Mouse (Mus musculus): ENCODE measurements at regions not wholly inside any gene's neighbourhood (a gene's known extent, or its start where the extent isn't known, plus 50 kb on each side); places are given as distances from the start of the nearest gene placed in this dataset.
"Not testable (repeated sequence)": the region's sequence is repeated elsewhere in the genome, so short reads cannot be mapped to it uniquely, and the experiment has no call there.

DNA sequence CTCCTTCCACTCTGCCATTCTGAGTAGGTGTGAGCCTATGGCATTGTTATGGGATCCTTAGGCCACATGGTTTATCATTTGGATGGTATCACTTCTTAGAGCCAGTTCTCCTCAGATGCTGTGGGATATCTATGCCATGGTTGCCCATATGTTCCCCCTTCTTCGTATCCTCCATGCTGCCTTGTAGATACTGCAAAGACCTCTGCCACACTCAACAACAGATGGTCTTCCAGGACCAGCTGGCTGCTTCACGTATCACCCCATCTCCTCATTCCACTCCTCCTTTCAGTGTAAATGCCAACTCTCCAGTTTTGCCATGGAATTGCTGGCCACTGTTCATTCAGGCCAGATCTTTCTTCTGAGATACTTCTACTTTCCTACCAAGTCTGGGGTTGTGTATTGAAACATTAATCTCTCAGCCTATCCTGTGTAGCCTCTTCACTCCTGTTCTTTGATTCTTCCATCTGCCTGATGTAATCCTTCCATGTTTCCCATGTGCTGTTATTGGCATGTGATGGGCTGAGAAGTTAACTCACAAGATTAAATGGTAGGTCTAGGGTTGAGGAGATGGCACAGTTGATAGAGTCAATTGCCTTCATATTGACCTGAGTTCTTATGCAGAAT, 368.7 kb upstream of the Klhl29 start:
- no peak for TF ChIP-seq CTCF (IDR thresholded peaks at IDR 0.05)

DNA sequence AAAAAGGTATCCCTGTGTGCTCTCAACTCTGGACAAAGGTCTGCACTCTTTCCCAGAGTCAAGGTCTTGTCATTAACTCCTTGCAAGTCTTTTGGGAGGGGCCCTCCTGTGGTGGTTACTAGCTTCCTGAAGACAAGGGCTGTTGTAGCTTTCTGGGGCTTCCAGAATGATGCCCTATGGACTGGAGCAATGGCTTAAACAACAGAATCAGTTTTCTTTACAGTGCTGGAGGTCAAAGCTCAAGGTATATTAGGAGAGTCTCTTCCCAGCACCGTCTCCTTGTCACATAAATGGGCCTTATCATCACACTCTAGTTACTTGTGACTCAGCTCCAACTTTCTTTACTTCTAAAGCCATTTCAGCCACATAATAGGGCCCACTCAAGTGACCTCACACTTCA, 360.6 kb upstream of the Klhl29 start:
- Histone ChIP-seq H3K27ac (no peak overlapping the region), H3K4me3 (no peak overlapping the region)
- no peak for TF ChIP-seq CTCF (IDR thresholded peaks at IDR 0.05)
- intact Hi-C loops (cut with DNase I): no loop called here
- no peak for DNase-seq (ENCODE audit: extremely low spot score in 1 of 2, low spot score in 2 of 2)

More for the DNA sequence above, 368.7 kb upstream of the Klhl29 start:
- no peak for DNase-seq (ENCODE audit: extremely low spot score in 1 of 2, low spot score in 2 of 2)
- Histone ChIP-seq H3K27ac (no peak overlapping the region), H3K4me3 (no peak overlapping the region)
- intact Hi-C loops (cut with DNase I): no loop called here

DNA sequence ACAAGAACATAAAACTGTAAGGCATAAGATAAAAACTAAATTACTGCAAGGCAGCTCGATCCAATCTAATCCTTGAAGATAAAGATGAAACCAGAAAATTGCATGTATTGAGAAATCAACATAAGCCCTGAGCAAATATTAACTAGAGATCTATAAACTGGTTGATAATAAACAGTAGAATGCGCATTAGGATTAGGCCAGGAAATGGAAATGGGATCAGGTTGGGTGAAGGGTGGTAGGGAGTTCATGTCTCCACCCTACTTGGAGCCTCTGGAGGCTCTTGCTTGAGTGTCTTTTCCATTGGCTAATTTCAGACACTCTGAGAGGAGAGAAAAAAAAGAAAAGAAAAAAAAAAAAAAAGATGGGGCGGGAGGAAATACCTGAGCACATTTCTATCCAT, 359.4 kb upstream of the Klhl29 start:
- Histone ChIP-seq H3K27ac (no peak overlapping the region), H3K4me3 (no peak overlapping the region)
- intact Hi-C loops (cut with DNase I): no loop called here
- no peak for TF ChIP-seq CTCF (IDR thresholded peaks at IDR 0.05)
- DNase-seq (ENCODE audit: extremely low spot score in 1 of 2, low spot score in 2 of 2): no peak

DNA sequence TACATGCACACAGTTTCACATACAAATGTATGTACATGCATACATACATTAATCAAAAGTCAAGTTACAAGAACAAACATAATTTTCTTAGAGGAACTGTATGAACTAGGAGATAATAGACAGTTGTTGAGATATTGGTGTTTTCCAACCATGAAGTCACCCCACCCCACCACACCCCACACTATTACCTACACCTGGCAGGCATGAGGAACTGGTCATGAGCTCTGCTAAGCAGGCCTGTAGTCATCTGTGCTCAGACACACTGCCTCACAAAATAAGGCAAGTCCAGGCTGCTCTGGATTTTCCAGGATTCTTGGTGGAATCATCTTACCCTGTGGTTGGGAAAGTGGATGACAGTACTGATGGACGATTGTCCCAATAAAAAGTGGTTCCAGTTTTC, 347.6 kb upstream of the Klhl29 start:
- Histone ChIP-seq H3K27ac (no peak overlapping the region), H3K4me3 (no peak overlapping the region)
- no peak for TF ChIP-seq CTCF (IDR thresholded peaks at IDR 0.05)
- intact Hi-C loops (cut with DNase I): no loop called here
- no peak for DNase-seq (ENCODE audit: extremely low spot score in 1 of 2, low spot score in 2 of 2)

DNA sequence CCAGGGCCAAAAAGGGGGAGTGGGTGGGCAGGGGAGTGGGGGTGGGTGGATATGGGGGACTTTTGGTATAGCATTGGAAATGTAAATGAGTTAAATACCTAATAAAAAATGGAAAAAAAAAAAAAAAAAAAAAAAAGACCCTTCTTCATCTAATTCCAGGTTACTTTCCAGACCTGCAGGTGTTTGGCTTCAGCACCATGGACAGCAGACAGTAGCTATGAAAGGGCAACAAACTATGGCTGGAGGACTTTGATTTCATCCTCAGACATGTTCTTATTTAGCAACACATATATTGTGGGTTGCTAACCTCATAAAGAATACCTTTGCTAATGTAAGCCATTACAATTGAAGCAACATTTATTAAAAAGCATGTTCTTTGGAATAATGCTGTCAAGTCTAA, 342.0 kb upstream of the Klhl29 start:
- H3K27ac ChIP-seq; H3K4me3 ChIP-seq; intact Hi-C loops (cut with DNase I); DNase-seq (ENCODE audit: extremely low spot score in 1 of 2, low spot score in 2 of 2): not testable (repeated sequence)

DNA sequence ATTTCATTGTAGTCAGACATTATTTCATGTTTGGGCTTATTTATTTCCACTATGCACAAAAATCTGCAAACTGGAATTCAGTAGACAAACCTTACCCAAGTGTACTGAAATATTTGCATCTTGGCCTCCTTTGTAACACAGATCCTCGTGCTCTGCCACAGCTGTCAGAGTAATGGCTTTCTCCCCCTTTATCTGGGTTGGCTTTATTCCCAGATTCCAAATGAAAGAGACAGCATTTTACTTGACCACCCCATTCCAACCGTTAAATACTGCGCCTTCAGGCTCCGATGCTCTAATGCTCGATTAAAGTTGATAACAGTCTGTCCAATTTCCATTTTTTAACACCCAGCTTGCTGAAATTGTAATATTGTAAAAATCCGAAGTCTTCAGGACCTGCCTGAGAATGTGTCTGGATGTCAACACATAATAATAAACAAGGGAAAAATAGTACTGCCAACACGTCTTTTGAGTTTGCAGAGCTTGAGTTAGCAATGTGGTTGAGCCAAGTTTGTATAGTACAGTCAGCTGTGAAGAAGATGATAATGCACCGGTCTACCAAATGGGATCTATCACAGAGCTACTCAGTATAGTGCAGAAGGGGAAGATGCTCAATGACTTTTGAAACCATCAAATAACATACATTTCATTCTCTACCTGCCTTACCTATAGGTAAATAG, 323.4 kb upstream of the Klhl29 start:
- intact Hi-C loops (cut with DNase I): no loop called here
- DNase-seq (ENCODE audit: extremely low spot score in 1 of 2, low spot score in 2 of 2): no peak
- H3K4me3 ChIP-seq: no peak overlapping the region
- TF ChIP-seq CTCF (IDR thresholded peaks at IDR 0.05): no peak
- H3K27ac ChIP-seq: no peak overlapping the region

DNA sequence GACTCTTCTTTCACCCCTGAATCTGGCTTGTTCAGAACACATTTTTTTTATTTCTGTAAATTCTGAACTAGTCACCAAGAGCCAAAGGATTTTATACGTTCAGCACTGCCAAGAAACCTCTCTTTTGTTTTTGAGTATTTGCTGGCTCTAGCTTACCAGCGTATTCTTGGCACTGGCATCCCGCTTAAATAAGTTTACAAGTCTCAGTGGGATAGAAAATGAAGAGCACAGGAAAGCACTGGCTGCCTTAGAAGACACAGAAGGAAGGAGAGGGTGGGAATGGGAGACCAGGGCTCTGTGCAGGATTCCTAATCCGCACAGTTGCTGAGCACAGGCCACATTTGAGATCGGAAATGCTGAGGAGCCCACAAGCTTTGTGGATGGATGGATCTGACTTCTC, 306.7 kb upstream of the Klhl29 start:
- no peak overlapping the region for H3K27ac ChIP-seq
- H3K4me3 ChIP-seq: no peak overlapping the region
- DNase-seq (ENCODE audit: extremely low spot score in 1 of 2, low spot score in 2 of 2): no peak
- intact Hi-C loops (cut with DNase I): no loop called here
- TF ChIP-seq CTCF (IDR thresholded peaks at IDR 0.05): no peak

DNA sequence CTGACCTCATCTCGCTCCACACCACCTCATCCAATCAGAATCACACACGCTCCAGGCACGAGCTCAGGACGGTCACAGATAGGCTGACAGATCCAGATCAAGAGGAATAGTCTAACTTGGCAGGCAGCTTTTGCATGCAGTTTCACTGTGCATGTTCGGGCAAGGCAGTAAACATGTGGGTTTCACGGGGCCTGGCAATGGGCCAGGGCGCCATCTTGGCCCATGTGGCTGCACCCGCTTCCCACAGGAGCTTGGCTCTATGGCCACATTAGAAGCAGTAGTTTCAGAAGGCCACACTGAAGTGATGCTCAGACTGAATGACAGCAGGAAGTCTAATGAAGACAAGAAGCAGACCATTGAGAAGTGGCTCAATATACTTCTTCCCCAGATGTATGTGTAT, 302.6 kb upstream of the Klhl29 start:
- DNase-seq (ENCODE audit: extremely low spot score in 1 of 2, low spot score in 2 of 2); intact Hi-C loops (cut with DNase I); H3K27ac ChIP-seq; H3K4me3 ChIP-seq: not testable (repeated sequence)

DNA sequence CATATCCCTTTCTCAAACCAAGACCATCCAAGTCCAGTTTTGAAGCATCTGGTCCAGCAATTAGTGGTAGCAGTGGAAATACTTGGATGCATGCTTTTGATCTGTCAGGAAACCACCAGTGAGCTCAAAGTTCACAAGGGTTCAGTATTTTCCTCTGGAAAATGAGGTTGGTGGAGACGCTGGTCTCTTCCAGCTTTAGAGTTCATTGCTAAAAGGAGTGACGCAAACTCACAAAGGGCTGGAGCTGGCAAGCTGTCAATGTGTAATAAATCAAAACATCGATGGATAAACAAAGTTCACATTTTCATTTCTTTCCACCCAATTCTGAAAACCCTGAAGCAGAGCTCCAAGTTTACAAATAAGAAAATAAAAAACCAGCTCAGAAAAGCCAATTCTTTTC, 293.0 kb upstream of the Klhl29 start:
- intact Hi-C loops (cut with DNase I): no loop called here
- no peak for DNase-seq (ENCODE audit: extremely low spot score in 1 of 2, low spot score in 2 of 2)

DNA sequence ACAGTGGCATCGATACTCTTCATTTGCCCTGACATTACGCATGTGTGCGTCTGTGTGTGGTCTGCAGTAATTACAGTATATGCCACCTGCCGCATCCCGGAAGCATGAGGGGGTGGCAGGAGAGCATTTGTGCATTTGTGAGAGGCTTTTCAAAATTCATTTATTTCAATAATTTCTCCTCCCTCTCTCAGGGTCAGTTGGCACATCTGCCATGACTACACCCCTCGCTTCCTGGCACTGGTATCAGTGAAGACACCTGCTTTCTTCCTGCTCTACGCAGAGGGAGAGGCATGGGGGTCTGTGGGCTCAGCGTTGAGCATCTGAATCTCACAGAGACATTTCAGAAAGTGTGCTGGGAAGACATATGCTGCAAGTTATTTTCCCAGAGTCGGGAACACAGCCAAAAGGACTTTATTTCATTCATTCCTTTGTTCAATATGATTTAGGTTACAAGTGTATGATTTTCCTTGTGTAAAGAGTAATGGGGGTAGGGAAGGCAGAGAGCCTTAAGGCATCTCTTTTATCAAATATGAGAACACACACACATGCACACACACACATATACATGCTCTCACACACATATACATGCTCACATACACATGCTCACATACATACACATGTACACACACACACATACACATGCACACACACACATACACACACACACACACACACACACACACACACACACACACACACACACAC, 262.2 kb upstream of the Klhl29 start:
- intact Hi-C loops (cut with DNase I): no loop called here
- DNase-seq (ENCODE audit: extremely low spot score in 1 of 2, low spot score in 2 of 2): no peak
- no peak overlapping the region for H3K4me3 ChIP-seq
- TF ChIP-seq CTCF (IDR thresholded peaks at IDR 0.05): no peak
- H3K27ac ChIP-seq: no peak overlapping the region

More for the DNA sequence above, 293.0 kb upstream of the Klhl29 start:
- Histone ChIP-seq H3K4me3 (no peak overlapping the region), H3K27ac (no peak overlapping the region)
- TF ChIP-seq CTCF (IDR thresholded peaks at IDR 0.05): no peak

DNA sequence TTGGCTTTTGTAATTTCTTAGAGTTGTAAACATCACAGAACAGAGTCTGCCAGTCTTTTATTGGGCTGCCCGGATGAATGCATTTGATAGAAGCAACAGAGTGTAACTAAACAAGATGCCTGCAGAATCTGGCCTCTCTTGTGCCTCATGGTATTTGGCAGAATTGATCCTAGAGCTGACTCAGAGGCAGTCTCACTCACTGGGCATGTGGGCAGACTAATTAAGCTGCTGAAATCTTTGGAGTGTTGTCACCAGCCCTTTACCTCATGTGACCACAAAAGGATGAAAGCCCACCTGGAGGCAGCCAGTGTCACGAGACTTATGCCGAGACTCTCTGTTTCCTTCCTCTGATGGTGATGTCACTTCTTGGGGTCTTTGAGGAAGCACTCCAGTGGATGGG, 258.5 kb upstream of the Klhl29 start:
- no peak overlapping the region for H3K4me3 ChIP-seq
- intact Hi-C loops (cut with DNase I): no loop called here
- DNase-seq (ENCODE audit: extremely low spot score in 1 of 2, low spot score in 2 of 2): no peak

DNA sequence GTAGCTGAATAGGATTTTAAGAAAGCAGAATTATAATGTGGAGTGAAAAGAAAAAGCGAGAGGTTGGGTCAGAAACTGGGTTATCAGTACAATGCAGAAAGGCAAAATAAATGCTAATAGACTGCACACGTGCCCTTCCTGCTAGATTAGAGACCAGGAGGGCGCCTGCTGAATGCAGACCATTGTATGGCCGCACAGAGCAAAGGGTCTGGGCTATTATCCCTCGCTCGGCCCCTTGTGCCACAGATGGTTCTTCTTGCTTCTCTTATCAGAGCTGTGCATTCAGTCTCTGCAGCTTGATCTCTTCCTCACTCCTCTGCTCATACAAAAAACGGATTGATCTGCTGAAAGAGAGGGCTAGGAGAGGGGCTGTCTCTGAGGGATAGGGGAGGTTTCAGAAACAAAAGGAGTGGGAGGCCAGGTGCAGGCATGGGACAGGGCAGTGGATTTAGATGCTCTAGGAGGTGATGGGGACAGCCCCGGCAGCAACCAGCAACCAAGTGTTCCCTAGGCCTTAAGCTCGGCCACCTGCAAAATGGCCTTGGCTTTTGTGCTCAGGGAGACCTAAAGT, 225.7 kb upstream of the Klhl29 start:
- H3K27ac ChIP-seq: no peak overlapping the region
- TF ChIP-seq CTCF (IDR thresholded peaks at IDR 0.05): no peak
- DNase-seq (ENCODE audit: extremely low spot score in 1 of 2, low spot score in 2 of 2): no peak
- intact Hi-C loops (cut with DNase I): no loop called here
- no peak overlapping the region for H3K4me3 ChIP-seq

More for the DNA sequence above, 258.5 kb upstream of the Klhl29 start:
- TF ChIP-seq CTCF (IDR thresholded peaks at IDR 0.05): no peak
- H3K27ac ChIP-seq: no peak overlapping the region
